ENCODE assay signal across 18 mouse cellular contexts in the genomic region with DNA sequence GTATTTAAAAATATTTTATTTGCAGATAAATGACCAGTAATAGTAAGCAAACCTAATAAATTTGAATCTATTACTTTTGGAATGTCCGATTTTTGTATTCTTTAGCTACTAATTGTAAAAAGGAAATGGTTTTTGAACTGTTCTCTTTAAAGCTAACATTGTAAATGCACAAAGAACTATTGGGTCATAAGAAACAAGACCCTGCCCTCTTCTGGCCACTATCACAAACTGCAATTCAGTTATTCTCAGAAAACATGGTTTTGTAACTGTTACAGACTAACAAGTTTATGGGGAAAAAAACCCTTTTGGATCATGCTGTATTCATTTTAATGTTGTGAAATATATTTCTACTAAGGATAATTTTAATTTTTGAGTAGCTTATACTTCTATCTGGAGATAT. TPM values are rescaled to one million over a fixed set of nuclear protein-coding genes. Genes with fewer than 3 reads are reported as not detected.
A peak's percentile ranks its signal among the peaks of the same experiment; 100 is the strongest.
DNase-seq lines count a peak whose midpoint lies in the region; ATAC-seq and TF ChIP-seq lines count a peak whose summit lies in the region.
"Had no signal": no experiment of that assay in that cellular context is flagged by ENCODE, and none has a peak within 500 bp of the region (broad histone marks: within the 10 kb centered on the region; RNA-seq: fewer than 3 reads in every experiment).

No protein-coding gene starts in this region.

- no peak for ATAC-seq in liver, postnatal 0 days
- ATAC-seq in liver, embryonic 12.5 days: no peak
- ATAC-seq in CD4-positive, CD25-positive, alpha-beta regulatory T cell, adult 4 months: peak; percentile 84
- ATAC-seq: forebrain, embryonic 16.5 days had no signal

- intact Hi-C loops in heart, adult 2 months (cut with DNase I): loop anchor here (5.0 kb wide), 2 partner anchors 115 to 545 kb away; no protein-coding TSS in a partner anchor

- TF ChIP-seq EP300 in heart, adult 2 months (IDR thresholded peaks at IDR 0.05; ENCODE audit: insufficient read depth, low read depth, low read length): no peak
- no peak for TF ChIP-seq EP300 in liver, postnatal 0 days (IDR thresholded peaks at IDR 0.05; ENCODE audit: low read depth)

- no peak overlapping the region for H3K4me2 ChIP-seq in liver, postnatal 0 days (ENCODE audit: low read depth, low read length)
- H3K4me2 ChIP-seq in liver, embryonic 12.5 days: no peak overlapping the region
- H3K4me2 ChIP-seq: embryonic facial prominence, embryonic 13.5 days; kidney, embryonic 15.5 days had no signal

- peak; percentile 69 for TF ChIP-seq CTCF in heart, adult 2 months (IDR thresholded peaks at IDR 0.05)
- TF ChIP-seq CTCF in liver, postnatal 0 days (IDR thresholded peaks at IDR 0.05; ENCODE audit: low read depth): peak; percentile 44
- TF ChIP-seq CTCF in brain, embryonic 14.5 days (IDR thresholded peaks at IDR 0.05; ENCODE audit: borderline replicate concordance, extremely low read depth, insufficient read depth, insufficient read length): no peak

- 17% methylated on average over 1 of the region's 1 CpGs for WGBS in heart, adult 2 months
- 8% methylated on average over 1 of the region's 1 CpGs for WGBS in liver, postnatal 0 days (ENCODE audit: insufficient replicate concordance)
- 7% methylated on average over 1 of the region's 1 CpGs for WGBS in liver, embryonic 12.5 days (ENCODE audit: insufficient replicate concordance)

- no peak overlapping the region for H3K4me3 ChIP-seq in heart, adult 2 months
- no peak overlapping the region for H3K4me3 ChIP-seq in liver, postnatal 0 days (ENCODE audit: low read depth, low read length)
- H3K4me3 ChIP-seq in liver, embryonic 12.5 days: no peak overlapping the region
- H3K4me3 ChIP-seq: embryonic facial prominence, embryonic 13.5 days; kidney, embryonic 15.5 days had no signal

- no peaks in the 10 kb centered on the region for H3K36me3 ChIP-seq in heart, adult 2 months (ENCODE audit: control insufficient read depth, insufficient read depth, low read length)
- H3K36me3 ChIP-seq in liver, postnatal 0 days (replicated peaks; ENCODE audit: insufficient read depth, low read length): no peaks in the 10 kb centered on the region
- H3K36me3 ChIP-seq in liver, embryonic 12.5 days: no peaks in the 10 kb centered on the region
- H3K36me3 ChIP-seq: embryonic facial prominence, embryonic 13.5 days; kidney, embryonic 15.5 days had no signal

- TF ChIP-seq POLR2A in heart, adult 2 months (IDR thresholded peaks at IDR 0.05; ENCODE audit: insufficient read depth, low read depth, low read length): no peak
- no peak for TF ChIP-seq POLR2A in brain, embryonic 14.5 days (IDR thresholded peaks at IDR 0.05; ENCODE audit: borderline replicate concordance, extremely low read depth, insufficient read depth, insufficient read length, poor library complexity, severe bottlenecking)

- no peaks in the 10 kb centered on the region for H3K79me2 ChIP-seq in heart, adult 2 months (replicated peaks; ENCODE audit: control insufficient read depth, insufficient read depth, low read length)

- H3K9ac ChIP-seq in heart, adult 2 months (ENCODE audit: low read depth, low read length): no peak overlapping the region
- no peak overlapping the region for H3K9ac ChIP-seq in liver, postnatal 0 days (replicated peaks)
- no peak overlapping the region for H3K9ac ChIP-seq in liver, embryonic 12.5 days
- H3K9ac ChIP-seq: embryonic facial prominence, embryonic 13.5 days; kidney, embryonic 15.5 days had no signal

- H3K27ac ChIP-seq in heart, adult 2 months: no peak overlapping the region
- no peak overlapping the region for H3K27ac ChIP-seq in liver, postnatal 0 days (ENCODE audit: low read depth)
- no peak overlapping the region for H3K27ac ChIP-seq in liver, embryonic 12.5 days
- H3K27ac ChIP-seq: embryonic facial prominence, embryonic 13.5 days; kidney, embryonic 15.5 days had no signal

- H3K9me3 ChIP-seq in liver, postnatal 0 days (ENCODE audit: low read length): no peaks in the 10 kb centered on the region
- H3K9me3 ChIP-seq in liver, embryonic 12.5 days (replicated peaks): no peaks in the 10 kb centered on the region
- H3K9me3 ChIP-seq: embryonic facial prominence, embryonic 13.5 days; kidney, embryonic 15.5 days had no signal

- no peaks in the 10 kb centered on the region for H3K4me1 ChIP-seq in heart, adult 2 months (ENCODE audit: control insufficient read depth, insufficient read depth, low read length)
- H3K4me1 ChIP-seq in liver, postnatal 0 days (ENCODE audit: insufficient read depth): peaks cover 6% of the 10 kb centered on the region; the same call in 1 of the 2 replicates
- H3K4me1 ChIP-seq in liver, embryonic 12.5 days: 0 out of 2 replicates have a peak, but pooled peaks cover 3% of the 10 kb centered on the region

- DNase-seq in heart, adult 2 months: no peak
- DNase-seq in heart, postnatal 4 days: no peak
- no peak for DNase-seq in liver, postnatal 0 days
- DNase-seq in brain, embryonic 14.5 days (ENCODE audit: low read depth): peak; percentile 52
- no peak for DNase-seq in ovary, adult 18-20 months (ENCODE audit: low spot score)
- no peak for DNase-seq in thymus, postnatal 36 days
- DNase-seq: adrenal gland, postnatal 14 days; cerebellum, adult 11-12 months; heart, postnatal 36 days; layer of hippocampus, postnatal 36 days; lung, adult 18-20 months; thymus, postnatal 14 days had no signal

- H3K27me3 ChIP-seq in heart, adult 2 months (ENCODE audit: control insufficient read depth, insufficient read depth, low read length): peaks cover 6% of the 10 kb centered on the region; the same call in 1 of the 2 replicates
- peaks cover 25% of the 10 kb centered on the region for H3K27me3 ChIP-seq in liver, postnatal 0 days (ENCODE audit: insufficient read depth, low read length)
- peaks cover 34% of the 10 kb centered on the region for H3K27me3 ChIP-seq in liver, embryonic 12.5 days (replicated peaks)

RNA-seq across cellular contexts. Expression of a gene that starts 13.5 kb away (rescaled TPM):
- total RNA-seq in heart, adult 2 months (2021): not detected
- polyA plus RNA-seq in heart, adult 2 months (2012; rRNA removed): not detected in 2 replicates
- under 1 TPM; 0.07 to 0.14 TPM for total RNA-seq in heart, postnatal 4 days (2021)
- polyA plus RNA-seq in liver, postnatal 0 days (2015; fragmentation: Nextera tagmentation; extraction: Ambion mirVana): not detected in 2 replicates
- polyA plus RNA-seq in liver, embryonic 12.5 days (2016; fragmentation: Nextera tagmentation; extraction: Ambion mirVana): not detected in 2 replicates
- not detected for polyA plus RNA-seq in CD4-positive, CD25-positive, alpha-beta regulatory T cell, adult 4 months (2017; shearing (Covaris generic))
- 1.1 and 1.3 TPM in 2 replicates for polyA plus RNA-seq in brain, embryonic 14.5 days (2012; rRNA removed)
- total RNA-seq: granulocyte monocyte progenitor cell, adult 5-6 weeks; heart, postnatal 36 days had no signal
